Mouse (Mus musculus): ENCODE data around the gene Tor3a.

- TF ChIP-seq POLR2A (IDR thresholded peaks at IDR 0.05; ENCODE audit: low read depth, low read length): no peak
- TF ChIP-seq CTCF (IDR thresholded peaks at IDR 0.05; ENCODE audit: extremely low read depth, insufficient read length, insufficient replicate concordance, low read depth, low read length): no peak
These were observed 5.4 kb upstream of the Tor3a start for GRCm38 (mm10) chr1:156679599-156679998.

Data from small intestine, adult 2 months (tissue).